Mouse (Mus musculus) neural tube, embryonic 14.5 days (tissue): ENCODE data around the gene Tfcp2l1. TPM values are rescaled to one million over a fixed set of nuclear protein-coding genes. Genes with fewer than 3 reads are reported as not detected.

Source experiments
- ATAC-seq: fragments of 200-750 bp; cut with Nextera tagmentation; 2 replicates; pipeline ENCODE4 v1.8.0; 2017; ENCODE audit warnings: low read depth, mild to moderate bottlenecking, moderate TSS enrichment, moderate library complexity
- H3K27ac ChIP-seq: fragments of 300-500 bp; sonication (generic); 2 replicates; pipeline ENCODE4 v1.5.1; 2014; ENCODE audit warnings: low read depth, mild to moderate bottlenecking, control low read depth, low read length, moderate library complexity, mixed read lengths
- H3K27me3 ChIP-seq: fragments of 300-500 bp; sonication (generic); 2 replicates; pipeline ENCODE4 v1.6.1; 2014; ENCODE audit warnings: low read length; ENCODE audit not compliant: control insufficient read depth, insufficient read depth
- H3K36me3 ChIP-seq: fragments of 300-500 bp; sonication (generic); 2 replicates; pipeline ENCODE4 v1.6.1; 2014; ENCODE audit warnings: low read length, mixed read lengths; ENCODE audit not compliant: control insufficient read depth, insufficient read depth
- H3K4me1 ChIP-seq: fragments of 300-500 bp; sonication (generic); 2 replicates; pipeline ENCODE4 v1.6.1; 2014; ENCODE audit warnings: low read length; ENCODE audit not compliant: control insufficient read depth, insufficient read depth
- H3K4me2 ChIP-seq: fragments of 300-500 bp; sonication (generic); 2 replicates; pipeline ENCODE4 v1.6.1; 2014; ENCODE audit warnings: mild to moderate bottlenecking, low read depth, low read length, control low read depth
- H3K4me3 ChIP-seq: fragments of 300-500 bp; sonication (generic); 2 replicates; pipeline ENCODE4 v1.5.1; 2014; ENCODE audit warnings: low read depth, low read length, control low read depth, mixed read lengths
- H3K9ac ChIP-seq: fragments of 300-500 bp; sonication (generic); replicated peaks from 2 replicates; pipeline ENCODE4 v1.6.1; 2014; ENCODE audit warnings: low read depth, mild to moderate bottlenecking, control low read depth, low read length, mixed read lengths
- H3K9me3 ChIP-seq: fragments of 300-500 bp; sonication (generic); 2 replicates; pipeline ENCODE4 v1.6.1; 2016; ENCODE audit warnings: low read length; ENCODE audit not compliant: control insufficient read depth
- WGBS: fragments of 180-500 bp; shearing (Covaris S2); extraction: QIAGEN DNeasy Blood & Tissue Kit; methylation state at CpG from one replicate; pipeline ENCODE4 v1.1.7; 2014; 5-methylcytosine and 5-hydroxymethylcytosine counted together
- polyA plus RNA-seq: library from polyadenylated mRNA; unstranded; fragments of >200 nt; fragmentation: Nextera tagmentation; extraction: Ambion mirVana; gene quantifications from 2 replicates; pipeline ENCODE4 v1.2.1, GENCODE M21; 2014

Gene Tfcp2l1
- polyA plus RNA-seq, 1 experiment from 2014 or later = 0.27 TPM

DNA sequence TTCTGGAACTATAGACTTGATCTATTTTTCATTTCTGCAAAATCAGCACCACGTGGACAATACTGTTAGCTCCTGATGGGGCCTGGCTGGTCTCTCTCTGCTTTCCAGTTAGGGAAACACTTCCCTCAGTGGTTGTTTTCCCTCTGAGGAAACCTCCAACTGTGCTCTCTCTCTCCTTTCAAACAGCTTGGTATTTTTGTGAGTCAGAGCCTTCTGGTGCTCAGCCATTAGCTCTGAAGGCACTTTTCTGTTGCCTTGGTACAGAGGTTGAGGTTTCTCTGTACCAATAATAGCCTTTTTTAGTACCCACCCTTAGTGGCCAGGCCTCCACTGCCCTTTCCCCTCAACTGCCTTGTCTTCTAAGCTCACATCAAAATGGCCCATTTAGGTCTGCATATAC lies 88.5 kb downstream of the Tfcp2l1 start:
- Histone ChIP-seq H3K36me3 (no peaks in the 10 kb centered on the region), H3K4me2 (no peak overlapping the region), H3K4me1 (no peaks in the 10 kb centered on the region), H3K4me3 (no peak overlapping the region), H3K27me3 (no peaks in the 10 kb centered on the region), H3K9me3 (no peaks in the 10 kb centered on the region), H3K27ac (no peak overlapping the region), H3K9ac (no peak overlapping the region)
- no peak for ATAC-seq
- WGBS = 57% methylated on average over 1 of the region's 1 CpGs

DNA sequence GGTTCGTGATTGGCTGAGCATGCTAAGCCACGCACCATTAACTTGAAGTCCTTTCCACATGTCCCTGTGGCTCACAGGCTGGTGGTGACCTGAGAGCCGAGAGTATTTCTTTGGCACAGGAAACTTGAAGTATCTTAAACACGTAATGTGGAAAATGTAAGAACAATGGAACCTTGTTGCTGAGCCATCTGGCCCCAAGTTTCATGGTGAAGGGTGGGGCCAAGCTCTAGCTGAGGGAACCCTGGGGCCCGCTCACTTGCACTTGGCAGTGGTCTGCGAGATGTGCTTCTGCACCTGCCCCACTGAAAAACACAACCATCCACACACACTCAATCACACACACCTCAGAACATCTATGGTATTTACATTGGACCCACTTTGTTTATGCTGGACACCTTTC lies 90.3 kb downstream of the Tfcp2l1 start:
- no peak overlapping the region for H3K9ac ChIP-seq
- no peak for ATAC-seq
- H3K4me1 ChIP-seq = no peaks in the 10 kb centered on the region
- no peaks in the 10 kb centered on the region for H3K36me3 ChIP-seq
- H3K27ac ChIP-seq = no peak overlapping the region
- H3K4me2 ChIP-seq = no peak overlapping the region
- H3K9me3 ChIP-seq = no peaks in the 10 kb centered on the region
- H3K4me3 ChIP-seq = no peak overlapping the region
- no peaks in the 10 kb centered on the region for H3K27me3 ChIP-seq
- 80% methylated on average over 6 of the region's 6 CpGs for WGBS

- no peak for ATAC-seq
- WGBS = 84% methylated on average over 2 of the region's 2 CpGs
Measured at GRCm38 (mm10) chr1:118719699-118720098, 92.0 kb downstream of the Tfcp2l1 start.

GRCm38 (mm10) chr1:118720474-118721095 lies 92.8 kb downstream of the Tfcp2l1 start:
- 29% methylated on average over 8 of the region's 8 CpGs for WGBS
- Histone ChIP-seq H3K4me2 (no peak overlapping the region), H3K27me3 (no peaks in the 10 kb centered on the region), H3K4me1 (no peaks in the 10 kb centered on the region), H3K9me3 (no peaks in the 10 kb centered on the region), H3K36me3 (no peaks in the 10 kb centered on the region), H3K4me3 (no peak overlapping the region), H3K27ac (no peak overlapping the region), H3K9ac (no peak overlapping the region)
- ATAC-seq = no peak

More at GRCm38 (mm10) chr1:118719699-118720098, 92.0 kb downstream of the Tfcp2l1 start:
- H3K9me3 ChIP-seq = no peaks in the 10 kb centered on the region
- H3K36me3 ChIP-seq = no peaks in the 10 kb centered on the region
- no peak overlapping the region for H3K27ac ChIP-seq
- no peaks in the 10 kb centered on the region for H3K4me1 ChIP-seq
- H3K27me3 ChIP-seq = no peaks in the 10 kb centered on the region
- H3K4me3 ChIP-seq = no peak overlapping the region
- no peak overlapping the region for H3K9ac ChIP-seq
- H3K4me2 ChIP-seq = no peak overlapping the region

- no peaks in the 10 kb centered on the region for H3K4me1 ChIP-seq
- H3K36me3 ChIP-seq = no peaks in the 10 kb centered on the region
- no peak overlapping the region for H3K27ac ChIP-seq
- 88% methylated on average over 4 of the region's 4 CpGs for WGBS
- no peak overlapping the region for H3K9ac ChIP-seq
- no peaks in the 10 kb centered on the region for H3K9me3 ChIP-seq
- ATAC-seq = no peak
- no peak overlapping the region for H3K4me3 ChIP-seq
- no peaks in the 10 kb centered on the region for H3K27me3 ChIP-seq
- no peak overlapping the region for H3K4me2 ChIP-seq
Measured at GRCm38 (mm10) chr1:118727075-118727474, 99.3 kb downstream of the Tfcp2l1 start.

- H3K9me3 ChIP-seq = no peaks in the 10 kb centered on the region
- no peaks in the 10 kb centered on the region for H3K4me1 ChIP-seq
- H3K27ac ChIP-seq = no peak overlapping the region
- no peak overlapping the region for H3K4me2 ChIP-seq
- no peak overlapping the region for H3K4me3 ChIP-seq
- no peak for ATAC-seq
- H3K36me3 ChIP-seq = no peaks in the 10 kb centered on the region
- no peak overlapping the region for H3K9ac ChIP-seq
- no peaks in the 10 kb centered on the region for H3K27me3 ChIP-seq
Measured at GRCm38 (mm10) chr1:118728796-118729195, 101.1 kb downstream of the Tfcp2l1 start.

Other genes starting within 250 kb of the Tfcp2l1 start
- 149 TPM in 2 replicates for gene Clasp1, start 238.9 kb upstream of the Tfcp2l1 start, polyA plus RNA-seq